Mouse (Mus musculus): ENCODE measurements at regions not wholly inside any gene's neighbourhood (a gene's known extent, or its start where the extent isn't known, plus 50 kb on each side); places are given as distances from the start of the nearest gene placed in this dataset.
"Not testable (repeated sequence)": the region's sequence is repeated elsewhere in the genome, so short reads cannot be mapped to it uniquely, and the experiment has no call there.

DNA sequence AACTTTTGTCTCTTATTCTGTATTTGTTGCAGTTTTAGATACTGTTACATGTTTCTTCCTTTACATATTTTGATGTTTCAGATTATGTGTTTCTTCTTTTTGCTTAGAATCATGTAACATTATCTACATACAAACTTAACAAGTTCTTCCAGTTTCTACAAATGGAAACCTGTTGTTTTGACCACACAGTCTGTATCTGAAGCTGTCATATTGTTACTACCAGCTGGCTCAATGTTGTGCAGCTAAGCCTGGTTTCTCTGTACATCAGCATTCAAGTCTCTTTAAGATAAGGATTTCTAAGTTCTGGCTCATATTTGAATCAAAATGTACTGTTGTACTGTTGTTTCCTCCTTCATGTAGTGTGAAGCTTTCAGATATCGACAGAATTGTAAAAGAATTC is 65.4 kb upstream of the Vps41 start:
- Histone ChIP-seq H3K27me3 (no peaks in the 10 kb centered on the region), H3K4me2 (no peak overlapping the region), H3K9ac (no peak overlapping the region), H3K9me3 (no peaks in the 10 kb centered on the region), H3K27ac (no peak overlapping the region), H3K4me1 (replicated peaks) (no peaks in the 10 kb centered on the region), H3K36me3 (no peaks in the 10 kb centered on the region), H3K4me3 (no peak overlapping the region)
- ATAC-seq (ENCODE audit: low FRiP score), result no peak
- 92% methylated on average over 1 of the region's 1 CpGs for WGBS

DNA sequence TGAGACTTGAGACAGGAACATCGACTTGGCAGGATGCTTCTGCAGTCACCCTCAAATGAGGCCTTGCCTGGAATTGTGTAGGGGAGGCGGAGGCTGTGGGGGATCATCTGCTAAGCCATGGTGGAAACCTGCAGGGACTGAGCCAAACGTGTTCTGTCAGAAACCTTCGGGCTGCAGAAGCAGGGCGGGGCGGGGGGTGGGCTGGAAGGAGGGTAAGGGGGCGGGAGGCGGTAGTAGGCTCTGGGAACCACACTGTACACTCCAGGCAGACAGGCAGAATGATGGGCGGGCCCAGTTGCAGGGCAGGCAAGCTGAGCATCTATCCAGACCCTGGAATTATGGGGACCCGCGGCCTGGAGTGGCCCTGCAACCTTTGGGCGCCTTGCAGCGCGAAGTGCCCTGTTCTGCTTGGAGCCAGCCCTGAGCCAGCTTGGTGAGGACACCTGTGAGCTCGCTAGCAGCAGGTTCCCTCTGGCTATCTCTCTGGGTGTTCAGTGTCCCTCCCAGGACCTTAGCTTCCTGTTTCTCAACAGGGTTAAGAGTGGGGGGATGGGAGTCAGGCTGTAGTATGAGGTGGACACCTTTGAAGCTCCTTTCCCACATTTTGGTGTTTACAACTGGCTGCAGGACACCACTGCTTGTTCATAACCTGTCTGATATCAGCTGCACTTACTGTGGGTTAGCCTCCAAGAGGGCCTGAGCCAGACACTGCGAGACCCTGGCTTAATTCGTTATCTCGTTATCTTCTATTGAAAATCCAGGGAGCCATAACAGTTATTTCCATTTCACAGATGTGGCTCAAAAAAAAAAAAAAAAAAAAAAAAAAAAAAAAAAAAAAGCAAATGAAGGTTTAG is 102.1 kb upstream of the Vps41 start:
- peak; percentile 72 for ATAC-seq (ENCODE audit: low FRiP score)
- Histone ChIP-seq H3K9ac (0 out of 2 replicates have a peak overlapping the region, but pooled peaks have one; percentile 13), H3K4me1 (replicated peaks) (peaks cover 10% of the 10 kb centered on the region), H3K36me3 (no peaks in the 10 kb centered on the region), H3K4me3 (no peak overlapping the region), H3K27me3 (no peaks in the 10 kb centered on the region), H3K27ac (no peak overlapping the region), H3K9me3 (no peaks in the 10 kb centered on the region), H3K4me2 (peak overlapping the region; percentile 32)
- 27% methylated on average over 18 of the region's 18 CpGs for WGBS

DNA sequence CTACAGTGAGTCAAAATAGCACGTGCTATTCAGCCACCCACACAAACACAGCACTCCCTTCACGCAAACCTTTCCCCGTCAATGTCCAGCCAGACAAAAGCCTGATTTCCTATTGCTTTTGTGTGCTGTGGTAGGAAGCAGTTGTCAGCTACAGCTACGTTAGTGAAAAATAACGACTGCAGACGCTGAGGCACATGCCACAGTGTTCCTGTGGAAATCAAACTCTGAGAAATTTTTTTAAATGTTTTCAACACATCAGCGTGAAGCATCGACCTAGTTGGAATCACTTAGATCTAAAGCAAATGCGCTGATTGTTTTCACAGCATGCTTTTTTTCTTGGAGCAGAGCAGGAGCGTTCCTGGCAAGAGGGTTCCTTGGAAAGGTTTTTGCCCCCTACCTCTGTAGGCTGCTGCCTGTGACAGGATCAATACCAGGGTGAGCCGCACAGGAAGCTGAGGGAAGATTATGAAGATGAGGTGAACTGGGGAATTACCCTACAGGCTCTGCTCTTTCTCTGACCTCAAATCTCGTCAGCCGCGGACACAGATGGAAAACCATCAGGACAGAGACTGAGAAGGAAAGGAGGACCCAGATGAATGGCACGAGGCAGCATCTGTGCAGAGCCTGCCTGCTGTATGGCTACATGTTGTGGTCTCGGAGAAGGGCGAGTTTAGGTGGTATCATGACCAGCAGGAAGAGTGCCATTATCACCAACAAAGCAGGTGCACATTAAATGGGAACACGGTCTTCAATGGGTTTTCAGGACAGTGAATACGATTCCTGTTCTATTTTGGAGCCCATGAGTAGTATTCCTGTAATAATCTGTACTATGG is 136.2 kb upstream of the Vps41 start:
- no peaks in the 10 kb centered on the region; the same call in 1 of the 2 replicates for H3K27me3 ChIP-seq
- H3K36me3 ChIP-seq, result no peaks in the 10 kb centered on the region
- H3K9me3 ChIP-seq, result no peaks in the 10 kb centered on the region
- ATAC-seq (ENCODE audit: low FRiP score), result no peak
- H3K4me2 ChIP-seq, result peak overlapping the region; percentile 37
- H3K4me3 ChIP-seq, result no peak overlapping the region
- peaks cover 9% of the 10 kb centered on the region for H3K4me1 ChIP-seq (replicated peaks)
- no peak overlapping the region for H3K27ac ChIP-seq
- 35% methylated on average over 19 of the region's 19 CpGs for WGBS
- no peak overlapping the region for H3K9ac ChIP-seq

DNA sequence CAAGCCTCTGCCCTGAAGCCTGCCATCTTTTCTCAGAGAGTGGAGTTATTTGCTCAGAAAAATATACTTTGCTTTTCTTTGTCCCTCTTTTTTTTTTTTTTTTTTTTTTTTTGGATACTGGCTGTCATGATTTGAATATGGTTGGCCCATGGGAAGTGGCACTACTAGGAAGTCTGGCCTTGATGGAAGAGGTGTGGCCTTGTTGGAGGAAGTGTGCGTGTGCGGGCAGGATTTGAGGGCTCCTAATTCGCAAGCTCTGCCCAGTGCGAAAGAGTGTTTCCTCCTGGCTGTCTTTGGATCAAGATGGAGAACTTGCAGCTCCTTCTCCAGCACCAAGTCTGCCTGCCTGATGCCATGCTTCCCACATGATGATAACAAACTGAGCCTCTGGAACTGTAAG is 141.1 kb upstream of the Vps41 start:
- H3K27me3 ChIP-seq, result no peaks in the 10 kb centered on the region; the same call in 1 of the 2 replicates
- no peaks in the 10 kb centered on the region for H3K9me3 ChIP-seq
- no peaks in the 10 kb centered on the region for H3K36me3 ChIP-seq
- H3K4me3 ChIP-seq, result no peak overlapping the region
- H3K27ac ChIP-seq, result no peak overlapping the region
- no peak for ATAC-seq (ENCODE audit: low FRiP score)
- H3K9ac ChIP-seq, result no peak overlapping the region
- H3K4me1 ChIP-seq (replicated peaks), result peaks cover 5% of the 10 kb centered on the region
- 72% methylated on average over 4 of the region's 4 CpGs for WGBS
- no peak overlapping the region for H3K4me2 ChIP-seq

GRCm38 (mm10) chr13:18575599-18575998 is 141.5 kb upstream of the Vps41 start:
- 5% methylated on average over 5 of the region's 5 CpGs for WGBS

GRCm38 (mm10) chr13:18542032-18542431 is 144.5 kb upstream of the Pou6f2 start:
- H3K9ac ChIP-seq; H3K4me2 ChIP-seq; H3K27me3 ChIP-seq; H3K9me3 ChIP-seq; H3K27ac ChIP-seq; H3K4me3 ChIP-seq; H3K36me3 ChIP-seq; ATAC-seq (ENCODE audit: low FRiP score); H3K4me1 ChIP-seq (replicated peaks): not testable (repeated sequence)
- WGBS, result 92% methylated on average over 4 of the region's 4 CpGs

More at GRCm38 (mm10) chr13:18575599-18575998, 141.5 kb upstream of the Vps41 start:
- no peak overlapping the region for H3K4me2 ChIP-seq
- no peak for ATAC-seq (ENCODE audit: low FRiP score)
- H3K4me1 ChIP-seq (replicated peaks), result peaks cover under 1% of the 10 kb centered on the region; the same call in 1 of the 2 replicates
- no peaks in the 10 kb centered on the region for H3K9me3 ChIP-seq
- no peaks in the 10 kb centered on the region for H3K36me3 ChIP-seq
- no peak overlapping the region for H3K27ac ChIP-seq
- H3K4me3 ChIP-seq, result no peak overlapping the region
- no peak overlapping the region for H3K9ac ChIP-seq
- no peaks in the 10 kb centered on the region; the same call in 1 of the 2 replicates for H3K27me3 ChIP-seq

DNA sequence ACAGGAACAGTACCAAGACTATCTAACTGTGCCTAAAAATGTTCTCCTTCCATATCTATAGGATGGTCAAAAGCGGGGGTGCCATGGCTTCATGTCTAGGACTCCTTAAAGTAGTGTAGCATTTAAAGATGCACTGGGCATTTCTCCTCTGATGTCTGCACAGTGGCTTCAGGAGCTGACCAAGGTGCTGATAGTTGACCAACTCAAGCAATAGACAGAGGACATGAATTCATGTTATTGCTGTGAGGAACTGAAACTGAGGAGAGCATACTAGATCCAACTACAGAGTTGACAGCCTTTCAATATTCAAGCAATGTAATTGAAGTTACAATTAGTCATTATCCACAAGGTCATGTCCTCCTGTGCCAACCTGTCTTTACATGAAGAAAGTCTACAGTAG is 133.0 kb upstream of the Pou6f2 start:
- H3K4me3 ChIP-seq, result no peak overlapping the region
- H3K4me1 ChIP-seq (replicated peaks), result no peaks in the 10 kb centered on the region
- no peak overlapping the region for H3K9ac ChIP-seq
- no peaks in the 10 kb centered on the region for H3K9me3 ChIP-seq
- H3K27ac ChIP-seq, result no peak overlapping the region
- WGBS, result 69% methylated on average over 1 of the region's 1 CpGs
- ATAC-seq (ENCODE audit: low FRiP score), result no peak
- H3K27me3 ChIP-seq, result no peaks in the 10 kb centered on the region
- no peak overlapping the region for H3K4me2 ChIP-seq
- no peaks in the 10 kb centered on the region for H3K36me3 ChIP-seq

- Histone ChIP-seq H3K9ac (no peak overlapping the region), H3K9me3 (no peaks in the 10 kb centered on the region), H3K4me1 (replicated peaks) (peaks cover 15% of the 10 kb centered on the region), H3K27ac (no peak overlapping the region), H3K36me3 (no peaks in the 10 kb centered on the region), H3K4me2 (peak overlapping the region; percentile 45), H3K27me3 (0 out of 2 replicates have a peak, but pooled peaks cover 14% of the 10 kb centered on the region), H3K4me3 (peak overlapping the region; percentile 14)
- no peak for ATAC-seq (ENCODE audit: low FRiP score)
- WGBS, result 17% methylated on average over 4 of the region's 4 CpGs
Observed at GRCm38 (mm10) chr13:18498159-18498558, 100.7 kb upstream of the Pou6f2 start.

DNA sequence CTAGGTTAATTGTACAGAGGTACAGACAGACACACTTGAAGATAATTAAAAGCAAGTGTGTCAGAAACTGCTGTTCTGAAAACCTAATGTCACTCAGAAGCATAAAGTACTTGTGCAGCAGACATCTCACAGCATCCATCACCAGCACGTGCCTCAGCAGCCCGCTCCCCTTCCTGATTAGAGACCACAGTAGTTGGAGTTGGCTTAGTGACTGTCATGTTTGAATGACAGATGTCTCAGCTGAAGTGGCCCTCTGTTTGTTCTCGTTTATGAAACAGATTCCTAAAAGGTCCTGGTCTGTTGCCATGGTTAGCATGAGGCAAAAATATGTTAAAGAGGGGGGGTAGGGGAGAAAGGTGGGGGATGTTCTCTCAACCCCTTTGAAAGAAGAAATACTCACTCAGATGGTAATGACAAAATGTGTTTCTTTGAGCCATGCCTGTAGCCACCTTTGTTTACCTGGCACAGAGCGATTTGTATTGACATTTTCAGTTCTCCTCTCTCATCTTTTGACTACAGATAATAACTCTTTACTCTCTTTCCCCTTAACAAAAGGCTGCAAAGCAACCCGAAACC is 100.2 kb upstream of the Pou6f2 start:
- Histone ChIP-seq H3K4me1 (replicated peaks) (peaks cover 15% of the 10 kb centered on the region), H3K4me2 (peak overlapping the region; percentile 45), H3K9me3 (no peaks in the 10 kb centered on the region), H3K9ac (no peak overlapping the region), H3K27me3 (0 out of 2 replicates have a peak, but pooled peaks cover 14% of the 10 kb centered on the region), H3K27ac (no peak overlapping the region), H3K4me3 (peak overlapping the region; percentile 14), H3K36me3 (no peaks in the 10 kb centered on the region)
- peak; percentile 43; the same call in 1 of the 2 replicates for ATAC-seq (ENCODE audit: low FRiP score)
- WGBS, result 9% methylated on average over 5 of the region's 5 CpGs

DNA sequence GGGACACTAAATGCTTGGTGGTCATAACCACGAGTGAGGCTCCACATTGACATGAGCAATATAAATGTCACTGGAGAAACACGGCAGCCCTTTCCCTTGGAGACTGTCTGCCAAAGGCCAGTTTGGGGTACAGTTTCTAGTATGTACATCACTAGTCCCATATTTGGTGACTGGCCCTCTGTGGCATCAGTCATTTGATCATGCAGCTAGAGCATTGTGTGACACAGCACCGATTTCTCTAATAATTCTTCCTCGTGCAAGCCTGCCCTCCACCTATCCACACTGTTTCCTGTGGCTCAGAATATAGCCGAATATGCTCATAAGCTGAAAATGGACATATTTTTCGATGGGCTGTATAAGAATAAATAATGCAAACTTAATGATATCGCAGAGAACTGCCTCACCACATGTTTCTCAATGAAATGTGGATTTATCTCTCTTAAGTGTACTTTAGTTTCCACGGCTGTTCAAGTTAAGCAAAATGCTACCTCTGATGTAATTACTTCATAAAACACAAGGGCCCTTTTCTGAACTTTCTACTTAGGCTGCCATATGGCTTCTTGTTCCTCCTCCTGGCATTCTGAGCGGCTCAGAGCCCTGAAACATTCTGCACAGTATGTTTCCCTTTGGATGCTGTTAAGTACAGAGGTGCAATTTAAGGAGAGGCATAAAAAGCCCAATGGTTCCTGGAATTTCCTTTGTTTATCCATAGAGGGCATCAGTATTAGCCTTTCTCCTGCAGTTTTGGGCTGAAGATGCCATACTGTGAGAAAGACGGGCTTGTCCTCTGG is 97.7 kb upstream of the Pou6f2 start:
- H3K9ac ChIP-seq, result no peak overlapping the region
- H3K4me2 ChIP-seq, result peak overlapping the region; percentile 25

DNA sequence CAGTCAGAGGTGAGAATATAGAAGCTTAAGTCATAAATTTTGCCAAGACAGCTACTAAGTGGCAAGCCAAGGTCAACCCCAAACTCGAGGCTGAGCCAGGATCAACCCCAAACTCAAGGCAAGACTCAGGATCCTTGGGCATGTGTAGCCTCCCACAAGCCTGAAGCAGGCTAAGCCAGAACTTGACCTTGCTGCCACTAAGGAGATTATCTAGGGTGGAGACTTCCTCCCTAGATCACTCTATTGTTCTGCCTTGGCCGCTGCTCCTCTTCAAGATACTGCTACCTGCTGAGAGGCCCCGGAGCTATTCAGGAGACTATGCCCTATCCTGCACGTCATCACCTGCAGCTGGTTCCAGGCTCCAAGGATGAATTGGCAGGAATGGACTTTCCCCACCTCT is 88.3 kb upstream of the Pou6f2 start:
- not testable (repeated sequence) for H3K9me3 ChIP-seq; H3K4me1 ChIP-seq (replicated peaks); H3K4me2 ChIP-seq; H3K9ac ChIP-seq; H3K36me3 ChIP-seq; H3K4me3 ChIP-seq; H3K27ac ChIP-seq; H3K27me3 ChIP-seq; ATAC-seq (ENCODE audit: low FRiP score)
- 33% methylated on average over 4 of the region's 4 CpGs for WGBS

More for the DNA sequence above, 97.7 kb upstream of the Pou6f2 start:
- peak overlapping the region; percentile 13; the same call in 1 of the 2 replicates for H3K27ac ChIP-seq
- 69% methylated on average over 10 of the region's 10 CpGs for WGBS
- no peaks in the 10 kb centered on the region for H3K9me3 ChIP-seq
- H3K4me3 ChIP-seq, result no peak overlapping the region
- H3K4me1 ChIP-seq (replicated peaks), result peaks cover 15% of the 10 kb centered on the region
- ATAC-seq (ENCODE audit: low FRiP score), result 0 out of 2 replicates have a peak, but pooled peaks have one; percentile 24
- H3K27me3 ChIP-seq, result 0 out of 2 replicates have a peak, but pooled peaks cover 14% of the 10 kb centered on the region
- H3K36me3 ChIP-seq, result no peaks in the 10 kb centered on the region

All from hindbrain, embryonic 13.5 days (tissue).